Mouse (Mus musculus) heart, embryonic 12.5 days (tissue): ENCODE data around the gene Gmppb. TPM values are rescaled to one million over a fixed set of nuclear protein-coding genes. Genes with fewer than 3 reads are reported as not detected.

ENCODE experiments used
- ATAC-seq: fragments of 200-750 bp; cut with Nextera tagmentation; 2 replicates; pipeline ENCODE4 v1.8.0; 2017; ENCODE audit warnings: moderate TSS enrichment, moderate library complexity; ENCODE audit not compliant: insufficient number of reproducible peaks, low FRiP score
- H3K27ac ChIP-seq: fragments of 300-500 bp; sonication (generic); 2 replicates; pipeline ENCODE4 v1.5.1; 2016; ENCODE audit warnings: mild to moderate bottlenecking, moderate library complexity; ENCODE audit not compliant: poor library complexity, severe bottlenecking
- H3K27me3 ChIP-seq: fragments of 300-500 bp; sonication (generic); replicated peaks from 2 replicates; pipeline ENCODE4 v1.6.1; 2016; ENCODE audit warnings: mild to moderate bottlenecking, moderate library complexity
- H3K36me3 ChIP-seq: fragments of 300-500 bp; sonication (generic); 2 replicates; pipeline ENCODE4 v1.6.1; 2016; ENCODE audit warnings: mild to moderate bottlenecking, moderate library complexity
- H3K4me1 ChIP-seq: fragments of 300-500 bp; sonication (generic); replicated peaks from 2 replicates; pipeline ENCODE4 v1.6.1; 2016; ENCODE audit warnings: mild to moderate bottlenecking
- H3K4me2 ChIP-seq: fragments of 300-500 bp; sonication (generic); 2 replicates; pipeline ENCODE4 v1.6.1; 2016; ENCODE audit warnings: mild to moderate bottlenecking, moderate library complexity
- H3K4me3 ChIP-seq: fragments of 300-500 bp; sonication (generic); 2 replicates; pipeline ENCODE4 v1.5.1; 2016; ENCODE audit warnings: mild to moderate bottlenecking
- H3K9ac ChIP-seq: fragments of 300-500 bp; sonication (generic); 2 replicates; pipeline ENCODE4 v1.6.1; 2016; ENCODE audit warnings: mild to moderate bottlenecking, moderate library complexity
- H3K9me3 ChIP-seq: fragments of 300-500 bp; sonication (generic); replicated peaks from 2 replicates; pipeline ENCODE4 v1.6.1; 2016; ENCODE audit warnings: mild to moderate bottlenecking, moderate library complexity
- WGBS: fragments of 180-500 bp; shearing (Covaris S2); methylation state at CpG from one replicate; pipeline ENCODE4 v1.1.7; 2016; 5-methylcytosine and 5-hydroxymethylcytosine counted together
- polyA plus RNA-seq: library from polyadenylated mRNA; unstranded; fragments of >200 nt; fragmentation: Nextera tagmentation; extraction: Ambion mirVana; gene quantifications from 2 replicates; pipeline ENCODE4 v1.2.1, GENCODE M21; 2016

Gene Gmppb
- polyA plus RNA-seq, 1 experiment from 2014 or later = 24.5 TPM

DNA sequence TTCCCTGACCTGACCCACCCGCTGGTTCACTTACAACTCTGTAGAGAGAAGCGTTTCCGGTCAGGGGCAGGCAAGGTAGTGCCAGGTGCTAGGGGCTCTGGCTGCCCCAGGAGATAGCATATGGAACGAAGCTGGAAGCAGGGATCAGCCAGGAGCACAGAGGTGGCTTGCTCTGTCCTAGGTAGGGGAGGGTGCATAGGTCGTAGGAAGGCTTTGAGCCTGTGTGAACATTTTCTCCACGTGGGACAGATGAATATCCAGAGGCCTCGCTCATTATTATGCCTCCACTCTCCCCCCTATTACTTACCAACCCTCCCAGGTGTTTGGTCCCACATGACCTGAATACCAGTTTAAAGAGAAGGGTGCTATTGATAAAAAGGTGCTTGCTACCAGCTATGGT lies 3.4 kb downstream of the Gmppb start:
- ATAC-seq = no peak
- no peak overlapping the region for H3K4me2 ChIP-seq
- 74% methylated on average over 7 of the region's 7 CpGs for WGBS
- no peak overlapping the region for H3K27ac ChIP-seq
- H3K27me3 ChIP-seq = no peaks in the 10 kb centered on the region
- no peak overlapping the region for H3K4me3 ChIP-seq
- peaks cover 72% of the 10 kb centered on the region for H3K36me3 ChIP-seq
- H3K9me3 ChIP-seq = no peaks in the 10 kb centered on the region
- H3K9ac ChIP-seq = 0 out of 2 replicates have a peak overlapping the region, but pooled peaks have one; percentile 22
- H3K4me1 ChIP-seq = peaks cover 43% of the 10 kb centered on the region

DNA sequence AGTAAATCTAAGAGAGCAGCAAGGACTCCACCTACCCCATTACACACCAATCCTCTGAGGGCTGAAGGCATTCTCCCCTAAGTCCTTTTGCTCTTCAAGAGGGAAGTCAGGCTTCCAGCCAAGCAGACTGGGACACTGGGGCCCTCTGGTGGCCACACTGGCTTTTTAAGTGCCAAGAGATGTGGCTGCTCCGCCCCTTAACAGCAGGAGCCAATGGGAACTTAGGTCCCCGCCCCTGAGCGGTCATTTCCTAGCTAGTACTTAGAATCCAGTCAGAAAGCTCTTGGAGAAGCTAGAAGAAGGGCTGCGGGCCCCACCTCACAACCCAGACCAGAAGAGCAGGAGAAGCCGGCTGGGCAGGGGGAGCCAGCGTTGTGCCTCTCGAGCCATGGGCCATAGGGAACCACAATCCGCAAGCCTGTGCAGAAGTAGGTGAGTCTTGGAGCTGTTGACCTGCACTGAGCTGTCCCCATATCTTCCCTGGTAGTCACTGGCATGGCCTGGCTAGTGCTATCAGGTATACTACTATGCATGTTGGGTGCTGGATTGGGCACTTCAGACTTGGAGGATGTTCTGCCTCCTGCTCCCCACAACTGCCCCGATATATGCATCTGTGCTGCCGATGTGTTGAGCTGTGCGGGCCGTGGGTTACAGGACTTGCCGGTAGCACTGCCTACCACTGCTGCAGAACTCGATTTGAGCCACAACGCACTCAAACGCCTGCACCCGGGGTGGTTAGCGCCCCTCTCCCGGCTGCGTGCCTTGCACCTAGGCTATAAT lies 4.0 kb downstream of the Gmppb start, which contains the start of gene Amigo3:
Amigo3 (plus strand) TSS at position 275 of the 780 bp plus-strand sequence.
- Histone ChIP-seq H3K36me3 (peaks cover 73% of the 10 kb centered on the region), H3K9ac (peak within 1 kb of the TSS; percentile 61; the same call in 1 of the 2 replicates)
- WGBS = 55% methylated on average over 20 of the region's 20 CpGs

DNA sequence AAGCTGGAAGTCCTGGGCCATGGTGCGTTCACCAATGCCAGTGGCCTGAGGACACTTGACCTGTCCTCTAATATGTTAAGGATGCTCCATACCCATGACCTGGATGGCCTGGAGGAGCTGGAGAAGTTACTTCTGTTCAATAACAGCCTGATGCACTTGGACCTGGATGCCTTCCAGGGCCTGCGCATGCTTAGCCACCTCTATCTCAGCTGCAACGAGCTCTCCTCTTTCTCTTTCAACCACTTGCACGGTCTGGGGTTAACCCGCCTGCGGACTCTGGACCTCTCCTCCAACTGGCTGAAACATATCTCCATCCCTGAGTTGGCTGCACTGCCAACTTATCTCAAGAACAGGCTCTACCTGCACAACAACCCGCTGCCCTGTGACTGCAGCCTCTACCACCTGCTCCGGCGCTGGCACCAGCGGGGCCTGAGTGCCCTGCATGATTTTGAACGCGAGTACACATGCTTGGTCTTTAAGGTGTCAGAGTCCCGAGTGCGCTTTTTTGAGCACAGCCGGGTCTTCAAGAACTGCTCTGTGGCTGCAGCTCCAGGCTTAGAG lies 4.7 kb downstream of the Gmppb start:
- H3K4me1 ChIP-seq = peaks cover 31% of the 10 kb centered on the region
- H3K9ac ChIP-seq = peak overlapping the region; percentile 61; the same call in 1 of the 2 replicates
- H3K36me3 ChIP-seq = peaks cover 80% of the 10 kb centered on the region
- H3K4me2 ChIP-seq = no peak overlapping the region
- WGBS = 87% methylated on average over 15 of the region's 15 CpGs
- H3K9me3 ChIP-seq = no peaks in the 10 kb centered on the region
- no peak overlapping the region for H3K4me3 ChIP-seq
- H3K27me3 ChIP-seq = no peaks in the 10 kb centered on the region
- no peak overlapping the region for H3K27ac ChIP-seq
- no peak for ATAC-seq

More for the DNA sequence above, 4.0 kb downstream of the Gmppb start, which contains the start of gene Amigo3:
- ATAC-seq = peak; percentile 34
- Histone ChIP-seq H3K4me2 (peak within 1 kb of the TSS; percentile 62), H3K9me3 (no peaks in the 10 kb centered on the region), H3K4me3 (peak within 1 kb of the TSS; percentile 24), H3K4me1 (peaks cover 36% of the 10 kb centered on the region), H3K27ac (peak within 1 kb of the TSS; percentile 14; the same call in 1 of the 2 replicates), H3K27me3 (no peaks in the 10 kb centered on the region)

DNA sequence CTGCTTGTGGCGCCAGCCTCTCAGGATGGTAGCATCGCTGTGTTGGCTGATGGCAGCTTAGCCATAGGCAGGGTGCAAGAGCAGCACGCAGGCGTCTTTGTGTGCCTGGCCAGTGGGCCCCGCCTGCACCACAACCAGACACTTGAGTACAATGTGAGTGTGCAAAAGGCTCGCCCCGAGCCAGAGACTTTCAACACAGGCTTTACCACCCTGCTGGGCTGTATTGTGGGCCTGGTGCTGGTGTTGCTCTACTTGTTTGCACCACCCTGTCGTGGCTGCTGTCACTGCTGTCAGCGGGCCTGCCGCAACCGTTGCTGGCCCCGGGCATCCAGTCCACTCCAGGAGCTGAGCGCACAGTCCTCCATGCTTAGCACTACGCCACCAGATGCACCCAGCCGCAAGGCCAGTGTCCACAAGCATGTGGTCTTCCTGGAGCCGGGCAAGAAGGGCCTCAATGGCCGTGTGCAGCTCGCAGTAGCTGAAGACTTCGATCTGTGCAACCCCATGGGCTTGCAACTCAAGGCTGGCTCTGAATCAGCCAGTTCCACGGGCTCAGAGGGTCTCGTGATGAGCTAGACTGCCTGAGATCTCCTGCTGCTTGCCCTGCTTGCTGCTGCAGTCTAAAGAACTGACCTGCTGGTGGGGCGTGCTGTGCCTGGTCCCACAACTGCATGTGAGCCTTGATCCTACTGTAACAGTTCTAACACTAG lies 5.4 kb downstream of the Gmppb start:
- peaks cover 86% of the 10 kb centered on the region for H3K36me3 ChIP-seq
- no peak overlapping the region for H3K4me2 ChIP-seq

DNA sequence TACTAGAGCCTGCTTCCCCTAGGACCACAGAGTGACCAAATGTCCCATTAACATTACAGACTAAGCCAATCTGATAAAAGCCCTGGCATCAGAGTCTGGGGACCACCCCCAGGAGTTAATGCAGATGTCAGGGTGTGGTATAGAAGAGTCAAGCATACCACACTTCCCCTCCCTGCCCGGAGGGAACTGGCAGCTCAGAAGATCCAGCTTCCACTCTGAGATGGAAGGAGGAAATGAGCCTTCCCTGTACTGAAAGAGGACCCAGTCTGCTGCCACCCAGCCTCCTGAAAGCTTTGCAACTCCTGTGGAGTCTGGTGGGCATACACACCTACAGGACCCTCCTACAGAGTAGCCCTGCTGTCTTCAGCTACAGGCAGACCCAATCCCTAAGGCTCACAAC lies 6.0 kb downstream of the Gmppb start:
- ATAC-seq = no peak
- 57% methylated on average over 1 of the region's 1 CpGs for WGBS
- H3K4me2 ChIP-seq = no peak overlapping the region
- no peaks in the 10 kb centered on the region for H3K27me3 ChIP-seq
- H3K27ac ChIP-seq = no peak overlapping the region
- peaks cover 92% of the 10 kb centered on the region for H3K36me3 ChIP-seq
- no peak overlapping the region for H3K4me3 ChIP-seq
- H3K4me1 ChIP-seq = peaks cover 24% of the 10 kb centered on the region
- 0 out of 2 replicates have a peak overlapping the region, but pooled peaks have one; percentile 23 for H3K9ac ChIP-seq
- no peaks in the 10 kb centered on the region for H3K9me3 ChIP-seq

More for the DNA sequence above, 5.4 kb downstream of the Gmppb start:
- H3K4me1 ChIP-seq = peaks cover 30% of the 10 kb centered on the region
- H3K9me3 ChIP-seq = no peaks in the 10 kb centered on the region
- no peak overlapping the region for H3K4me3 ChIP-seq
- H3K27ac ChIP-seq = no peak overlapping the region
- H3K9ac ChIP-seq = no peak overlapping the region
- 85% methylated on average over 22 of the region's 22 CpGs for WGBS
- H3K27me3 ChIP-seq = no peaks in the 10 kb centered on the region
- ATAC-seq = no peak

DNA sequence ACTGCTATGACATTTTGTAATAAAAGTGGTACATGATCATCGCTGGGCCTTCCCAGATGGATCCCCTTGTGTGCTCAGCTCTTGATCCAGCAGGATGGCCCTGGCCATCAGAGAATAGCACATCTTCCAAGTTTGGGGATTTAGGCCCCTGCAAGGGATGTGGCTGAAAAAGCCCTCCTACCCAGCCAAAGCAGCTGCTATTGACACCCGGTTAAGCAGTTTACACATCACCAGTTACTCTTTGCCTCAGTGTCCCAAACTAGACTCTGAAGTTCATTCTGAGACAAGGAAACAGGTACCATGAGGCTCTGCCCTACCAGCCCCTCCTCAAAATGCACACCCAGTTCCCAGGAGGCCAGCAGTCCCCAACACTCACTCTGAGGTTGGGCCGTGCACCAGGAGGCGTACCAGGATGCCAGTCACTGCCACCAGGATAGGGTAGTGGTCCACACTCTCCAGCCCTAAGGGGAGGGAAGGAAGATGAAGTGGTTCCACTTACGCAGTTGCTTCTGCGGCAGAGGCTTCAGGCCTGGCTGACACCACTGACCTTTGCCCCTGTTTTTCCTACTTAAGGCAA lies 6.7 kb downstream of the Gmppb start:
- H3K36me3 ChIP-seq = peaks cover 89% of the 10 kb centered on the region
- 87% methylated on average over 6 of the region's 6 CpGs for WGBS

DNA sequence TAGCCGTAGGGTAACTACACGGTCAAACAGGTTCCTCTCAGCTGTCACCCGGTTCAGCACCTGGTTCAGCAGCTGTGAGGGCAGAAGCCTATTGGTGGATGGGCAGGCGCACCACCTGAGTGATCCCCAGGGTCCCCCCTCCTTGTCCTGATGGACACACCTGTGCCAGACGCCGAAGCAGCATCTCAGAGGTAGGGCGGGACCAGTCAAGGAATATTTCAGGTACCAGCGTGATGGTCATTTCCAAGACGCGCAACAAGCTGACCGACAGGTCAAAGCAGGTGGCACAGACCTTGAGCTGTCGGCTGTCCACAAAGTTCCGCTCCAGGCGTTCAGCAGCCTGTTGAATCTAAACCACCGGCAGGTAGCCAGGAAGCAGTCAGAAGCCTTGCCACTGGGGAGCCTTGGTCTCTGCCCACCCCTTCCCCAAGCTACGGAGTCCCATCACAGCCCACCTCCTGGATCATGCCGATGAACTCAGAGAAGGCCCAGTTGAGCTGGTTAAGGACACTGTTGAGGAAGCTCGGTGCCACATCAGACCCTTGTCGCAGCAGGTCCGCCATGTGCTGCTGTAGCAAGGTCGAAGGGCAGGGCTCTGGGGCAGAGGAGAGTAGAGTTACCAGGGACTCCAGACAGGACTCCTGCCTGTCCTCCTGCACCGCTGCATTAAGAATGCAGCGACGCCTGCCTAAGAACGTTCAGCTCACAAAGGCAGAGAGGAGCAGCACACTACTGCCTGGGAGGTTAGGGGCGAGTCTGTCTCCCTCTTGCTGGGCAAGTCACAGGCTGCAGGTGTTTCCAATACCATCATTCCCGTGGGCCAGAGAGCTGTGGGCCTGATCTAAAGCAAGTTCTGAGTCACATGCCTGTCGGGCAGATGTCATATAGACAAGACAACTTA lies 7.6 kb downstream of the Gmppb start:
- H3K36me3 ChIP-seq = peaks cover 85% of the 10 kb centered on the region
- no peak overlapping the region for H3K4me3 ChIP-seq
- no peaks in the 10 kb centered on the region for H3K9me3 ChIP-seq
- H3K4me2 ChIP-seq = no peak overlapping the region
- no peaks in the 10 kb centered on the region for H3K27me3 ChIP-seq
- no peak overlapping the region for H3K27ac ChIP-seq
- ATAC-seq = no peak
- no peak overlapping the region for H3K9ac ChIP-seq
- WGBS = 80% methylated on average over 28 of the region's 28 CpGs
- peaks cover 25% of the 10 kb centered on the region for H3K4me1 ChIP-seq

More for the DNA sequence above, 6.7 kb downstream of the Gmppb start:
- peaks cover 24% of the 10 kb centered on the region for H3K4me1 ChIP-seq
- H3K9me3 ChIP-seq = no peaks in the 10 kb centered on the region
- no peaks in the 10 kb centered on the region for H3K27me3 ChIP-seq
- H3K27ac ChIP-seq = no peak overlapping the region
- no peak for ATAC-seq
- H3K4me2 ChIP-seq = no peak overlapping the region
- H3K9ac ChIP-seq = no peak overlapping the region
- no peak overlapping the region for H3K4me3 ChIP-seq

DNA sequence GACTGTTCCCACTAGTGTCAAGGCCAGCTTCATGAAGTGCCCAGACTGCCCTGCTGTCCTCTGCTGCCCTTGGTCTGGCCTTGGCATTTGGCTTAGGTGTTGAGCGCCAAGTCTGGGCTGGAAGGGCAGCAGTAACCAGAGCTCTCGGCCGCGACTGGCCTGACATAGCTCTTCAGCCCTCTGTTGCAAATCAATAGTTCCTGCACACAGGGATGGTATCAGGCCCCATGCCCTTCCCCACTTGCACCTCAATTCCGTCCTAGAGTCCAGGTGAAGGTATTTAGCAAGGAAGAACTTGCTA lies 8.2 kb downstream of the Gmppb start:
- Histone ChIP-seq H3K36me3 (peaks cover 85% of the 10 kb centered on the region), H3K9me3 (no peaks in the 10 kb centered on the region), H3K27me3 (no peaks in the 10 kb centered on the region), H3K4me1 (peaks cover 24% of the 10 kb centered on the region), H3K27ac (no peak overlapping the region), H3K4me2 (no peak overlapping the region), H3K9ac (no peak overlapping the region), H3K4me3 (no peak overlapping the region)
- ATAC-seq = no peak
- 90% methylated on average over 5 of the region's 5 CpGs for WGBS

DNA sequence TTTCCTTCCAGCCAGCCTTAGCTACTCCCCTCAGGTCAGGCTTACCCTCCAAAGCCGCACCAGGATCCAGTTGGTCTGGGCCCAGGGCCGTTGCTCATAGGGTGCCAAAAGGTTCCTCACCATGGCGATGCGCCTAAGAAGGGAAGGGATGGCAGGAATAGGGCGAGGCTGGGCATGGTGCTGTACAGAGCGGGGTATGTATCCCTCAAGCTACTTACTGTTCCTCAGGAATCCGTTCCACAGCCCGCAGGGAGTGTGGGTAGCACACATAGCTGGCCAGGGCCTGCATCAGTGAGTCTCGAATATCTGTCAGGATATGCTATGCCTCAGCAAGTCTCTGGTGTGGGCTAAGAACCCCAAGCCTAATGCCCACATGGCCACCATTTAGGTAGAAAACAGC lies 9.2 kb downstream of the Gmppb start:
- WGBS = 91% methylated on average over 9 of the region's 9 CpGs
- Histone ChIP-seq H3K4me3 (no peak overlapping the region), H3K27me3 (no peaks in the 10 kb centered on the region), H3K4me2 (no peak overlapping the region), H3K36me3 (peaks cover 92% of the 10 kb centered on the region), H3K9me3 (no peaks in the 10 kb centered on the region), H3K9ac (no peak overlapping the region), H3K27ac (no peak overlapping the region), H3K4me1 (peaks cover 14% of the 10 kb centered on the region)
- ATAC-seq = no peak

DNA sequence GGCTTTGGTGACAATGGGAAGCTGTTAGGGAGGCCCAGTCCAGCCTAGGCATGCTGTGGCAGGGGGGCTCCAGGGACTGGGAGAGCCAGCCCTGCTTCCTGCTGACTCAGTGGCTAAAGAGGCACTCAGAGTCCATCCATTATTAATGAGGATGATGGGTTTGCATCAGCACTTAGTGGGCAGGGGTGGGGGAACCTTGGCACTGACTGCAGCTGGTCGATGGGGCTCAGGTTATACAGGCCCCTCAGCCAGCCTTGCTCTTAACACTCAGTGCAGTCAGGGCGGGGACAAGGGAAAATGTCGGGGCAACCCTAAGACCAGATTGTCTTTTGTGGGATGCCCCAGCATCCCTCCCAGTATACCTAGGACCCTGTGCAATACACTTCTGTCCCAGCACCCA lies 13.1 kb downstream of the Gmppb start:
- Histone ChIP-seq H3K27ac (no peak overlapping the region), H3K4me2 (no peak overlapping the region), H3K36me3 (peaks cover 75% of the 10 kb centered on the region), H3K27me3 (no peaks in the 10 kb centered on the region), H3K9me3 (no peaks in the 10 kb centered on the region), H3K4me3 (no peak overlapping the region), H3K9ac (no peak overlapping the region), H3K4me1 (peaks cover 8% of the 10 kb centered on the region; the same call in 1 of the 2 replicates)
- WGBS = 75% methylated on average over 3 of the region's 3 CpGs
- ATAC-seq = no peak
